Mouse (Mus musculus) forebrain, embryonic 12.5 days (tissue): Measurements from ENCODE around the gene Zfp706. TPM values are rescaled to one million over a fixed set of nuclear protein-coding genes. Genes with fewer than 3 reads are reported as not detected.

Experiments used
- ATAC-seq: fragments of 200-750 bp; cut with Nextera tagmentation; 2 replicates; pipeline ENCODE4 v1.8.0; 2017; ENCODE audit warnings: moderate TSS enrichment; ENCODE audit not compliant: low FRiP score
- H3K27ac ChIP-seq: fragments of 300-500 bp; sonication (generic); 2 replicates; pipeline ENCODE4 v1.5.1; 2016; ENCODE audit warnings: mild to moderate bottlenecking
- H3K27me3 ChIP-seq: fragments of 300-500 bp; sonication (generic); 2 replicates; pipeline ENCODE4 v1.6.1; 2016; ENCODE audit warnings: mild to moderate bottlenecking
- H3K36me3 ChIP-seq: fragments of 300-500 bp; sonication (generic); replicated peaks from 2 replicates; pipeline ENCODE4 v1.6.1; 2016; ENCODE audit warnings: mild to moderate bottlenecking
- H3K4me1 ChIP-seq: fragments of 300-500 bp; sonication (generic); 2 replicates; pipeline ENCODE4 v1.6.1; 2016
- H3K4me2 ChIP-seq: fragments of 300-500 bp; sonication (generic); 2 replicates; pipeline ENCODE4 v1.6.1; 2016; ENCODE audit warnings: mild to moderate bottlenecking, moderate library complexity
- H3K4me3 ChIP-seq: fragments of 300-500 bp; sonication (generic); replicated peaks from 2 replicates; pipeline ENCODE4 v1.5.1; 2016; ENCODE audit warnings: mild to moderate bottlenecking
- H3K9ac ChIP-seq: fragments of 300-500 bp; sonication (generic); 2 replicates; pipeline ENCODE4 v1.6.1; 2016; ENCODE audit warnings: mild to moderate bottlenecking
- H3K9me3 ChIP-seq: fragments of 300-500 bp; sonication (generic); 2 replicates; pipeline ENCODE4 v1.6.1; 2016
- WGBS: fragments of 180-500 bp; shearing (Covaris S2); methylation state at CpG from one replicate; pipeline ENCODE4 v1.1.7; 2016; 5-methylcytosine and 5-hydroxymethylcytosine counted together
- polyA plus RNA-seq: library from polyadenylated mRNA; unstranded; fragments of >200 nt; fragmentation: Nextera tagmentation; extraction: Ambion mirVana; gene quantifications from 2 replicates; pipeline ENCODE4 v1.2.1, GENCODE M21; 2016

Gene Zfp706
- polyA plus RNA-seq, result 463 and 489 TPM in 2 replicates

- H3K4me1 ChIP-seq, result peaks cover 32% of the 10 kb centered on the region
- H3K9me3 ChIP-seq, result no peaks in the 10 kb centered on the region
- peak within 1 kb of the TSS; percentile 97 for H3K9ac ChIP-seq
- H3K4me2 ChIP-seq, result peak within 1 kb of the TSS; percentile 68
- peak within 1 kb of the TSS; percentile 88 for H3K4me3 ChIP-seq
- WGBS, result under 1% methylated on average over 49 of the region's 79 CpGs
- peaks cover 11% of the 10 kb centered on the region for H3K36me3 ChIP-seq
- ATAC-seq, result peak; percentile 99
- peak within 1 kb of the TSS; percentile 95 for H3K27ac ChIP-seq
- H3K27me3 ChIP-seq, result no peaks in the 10 kb centered on the region
Measured at GRCm38 (mm10) chr15:37007233-37007958, at the start of gene Zfp706. Gene Zfp706 (minus strand): TSS chr15:37007773.

GRCm38 (mm10) chr15:37054582-37054981, 47.0 kb upstream of the Zfp706 start:
- Histone ChIP-seq H3K4me2 (no peak overlapping the region), H3K36me3 (no peaks in the 10 kb centered on the region), H3K4me1 (peaks cover 16% of the 10 kb centered on the region), H3K27ac (no peak overlapping the region), H3K27me3 (no peaks in the 10 kb centered on the region), H3K9me3 (peaks cover 4% of the 10 kb centered on the region; the same call in 1 of the 2 replicates), H3K4me3 (no peak overlapping the region), H3K9ac (no peak overlapping the region)
- 97% methylated on average over 5 of the region's 5 CpGs for WGBS
- ATAC-seq, result no peak

GRCm38 (mm10) chr15:37053085-37053762, 45.7 kb upstream of the Zfp706 start:
- no peaks in the 10 kb centered on the region for H3K36me3 ChIP-seq
- H3K9ac ChIP-seq, result no peak overlapping the region
- peak overlapping the region; percentile 69 for H3K27ac ChIP-seq
- 0 out of 2 replicates have a peak overlapping the region, but pooled peaks have one; percentile 8 for H3K4me2 ChIP-seq
- no peaks in the 10 kb centered on the region for H3K27me3 ChIP-seq
- peak; percentile 94 for ATAC-seq
- peaks cover 4% of the 10 kb centered on the region; the same call in 1 of the 2 replicates for H3K9me3 ChIP-seq
- H3K4me3 ChIP-seq, result no peak overlapping the region
- H3K4me1 ChIP-seq, result peaks cover 16% of the 10 kb centered on the region
- whole genome bisulfite sequencing, result 55% methylated on average over 8 of the region's 8 CpGs

- no peaks in the 10 kb centered on the region for H3K36me3 ChIP-seq
- 97% methylated on average over 4 of the region's 4 CpGs for WGBS
- H3K4me3 ChIP-seq, result no peak overlapping the region
- H3K4me2 ChIP-seq, result no peak overlapping the region
- no peak overlapping the region for H3K9ac ChIP-seq
- peaks cover 4% of the 10 kb centered on the region; the same call in 1 of the 2 replicates for H3K4me1 ChIP-seq
- H3K27me3 ChIP-seq, result no peaks in the 10 kb centered on the region
- no peaks in the 10 kb centered on the region for H3K9me3 ChIP-seq
- no peak for ATAC-seq
- H3K27ac ChIP-seq, result no peak overlapping the region
Measured at GRCm38 (mm10) chr15:37047403-37047802, 39.8 kb upstream of the Zfp706 start.

- 93% methylated on average over 10 of the region's 10 CpGs for WGBS
Measured at GRCm38 (mm10) chr15:37046586-37046985, 39.0 kb upstream of the Zfp706 start.

GRCm38 (mm10) chr15:37046131-37046530, 38.6 kb upstream of the Zfp706 start:
- WGBS, result 84% methylated on average over 7 of the region's 7 CpGs
- no peaks in the 10 kb centered on the region for H3K36me3 ChIP-seq
- no peaks in the 10 kb centered on the region for H3K27me3 ChIP-seq
- peaks cover 6% of the 10 kb centered on the region; the same call in 1 of the 2 replicates for H3K4me1 ChIP-seq
- no peak overlapping the region for H3K4me2 ChIP-seq
- H3K9me3 ChIP-seq, result no peaks in the 10 kb centered on the region
- no peak for ATAC-seq
- no peak overlapping the region for H3K4me3 ChIP-seq
- H3K9ac ChIP-seq, result no peak overlapping the region
- no peak overlapping the region for H3K27ac ChIP-seq

More at GRCm38 (mm10) chr15:37046586-37046985, 39.0 kb upstream of the Zfp706 start:
- H3K9ac ChIP-seq, result no peak overlapping the region
- no peaks in the 10 kb centered on the region for H3K9me3 ChIP-seq
- no peaks in the 10 kb centered on the region for H3K27me3 ChIP-seq
- H3K27ac ChIP-seq, result no peak overlapping the region
- no peak overlapping the region for H3K4me2 ChIP-seq
- H3K36me3 ChIP-seq, result no peaks in the 10 kb centered on the region
- peaks cover 6% of the 10 kb centered on the region; the same call in 1 of the 2 replicates for H3K4me1 ChIP-seq
- ATAC-seq, result no peak
- no peak overlapping the region for H3K4me3 ChIP-seq

GRCm38 (mm10) chr15:37045456-37045855, 37.9 kb upstream of the Zfp706 start:
- no peak; the same call in 1 of the 2 replicates for ATAC-seq
- Histone ChIP-seq H3K9me3 (no peaks in the 10 kb centered on the region), H3K4me1 (peaks cover 6% of the 10 kb centered on the region; the same call in 1 of the 2 replicates), H3K36me3 (no peaks in the 10 kb centered on the region), H3K4me3 (no peak overlapping the region), H3K27ac (no peak overlapping the region), H3K4me2 (no peak overlapping the region), H3K9ac (no peak overlapping the region), H3K27me3 (no peaks in the 10 kb centered on the region)
- 81% methylated on average over 12 of the region's 12 CpGs for WGBS

GRCm38 (mm10) chr15:37042559-37042958, 35.0 kb upstream of the Zfp706 start:
- Histone ChIP-seq H3K9me3 (no peaks in the 10 kb centered on the region), H3K27ac (peak overlapping the region; percentile 36; the same call in 1 of the 2 replicates), H3K4me2 (no peak overlapping the region), H3K4me1 (peaks cover 6% of the 10 kb centered on the region; the same call in 1 of the 2 replicates), H3K9ac (no peak overlapping the region), H3K27me3 (no peaks in the 10 kb centered on the region), H3K4me3 (no peak overlapping the region), H3K36me3 (no peaks in the 10 kb centered on the region)
- WGBS, result 49% methylated on average over 5 of the region's 5 CpGs
- ATAC-seq, result no peak

GRCm38 (mm10) chr15:37041214-37041613, 33.6 kb upstream of the Zfp706 start:
- Histone ChIP-seq H3K4me2 (no peak overlapping the region), H3K9ac (no peak overlapping the region), H3K4me3 (no peak overlapping the region), H3K4me1 (peaks cover 6% of the 10 kb centered on the region; the same call in 1 of the 2 replicates), H3K36me3 (no peaks in the 10 kb centered on the region), H3K27ac (no peak overlapping the region), H3K27me3 (no peaks in the 10 kb centered on the region), H3K9me3 (no peaks in the 10 kb centered on the region)
- no peak for ATAC-seq
- WGBS, result 91% methylated on average over 5 of the region's 5 CpGs

GRCm38 (mm10) chr15:37038666-37039065, 31.1 kb upstream of the Zfp706 start:
- Histone ChIP-seq H3K4me2 (no peak overlapping the region), H3K4me3 (no peak overlapping the region), H3K27ac (no peak overlapping the region), H3K36me3 (no peaks in the 10 kb centered on the region), H3K27me3 (no peaks in the 10 kb centered on the region), H3K9me3 (no peaks in the 10 kb centered on the region), H3K9ac (no peak overlapping the region), H3K4me1 (peaks cover 6% of the 10 kb centered on the region; the same call in 1 of the 2 replicates)
- WGBS, result 76% methylated on average over 1 of the region's 1 CpGs
- no peak for ATAC-seq

GRCm38 (mm10) chr15:37037704-37038103, 30.1 kb upstream of the Zfp706 start:
- Histone ChIP-seq H3K27me3 (no peaks in the 10 kb centered on the region), H3K4me2 (no peak overlapping the region), H3K4me1 (peaks cover 5% of the 10 kb centered on the region; the same call in 1 of the 2 replicates), H3K4me3 (no peak overlapping the region), H3K9me3 (no peaks in the 10 kb centered on the region), H3K27ac (no peak overlapping the region), H3K9ac (no peak overlapping the region), H3K36me3 (no peaks in the 10 kb centered on the region)
- 89% methylated on average over 3 of the region's 3 CpGs for WGBS
- ATAC-seq, result no peak

- no peaks in the 10 kb centered on the region for H3K9me3 ChIP-seq
- H3K27me3 ChIP-seq, result no peaks in the 10 kb centered on the region
- H3K4me1 ChIP-seq, result 0 out of 2 replicates have a peak, but pooled peaks cover under 1% of the 10 kb centered on the region
- H3K9ac ChIP-seq, result no peak overlapping the region
- H3K4me3 ChIP-seq, result no peak overlapping the region
- no peak overlapping the region for H3K4me2 ChIP-seq
- 0 out of 2 replicates have a peak overlapping the region, but pooled peaks have one; percentile 11 for H3K27ac ChIP-seq
- no peaks in the 10 kb centered on the region for H3K36me3 ChIP-seq
- no peak for ATAC-seq
- WGBS, result 69% methylated on average over 7 of the region's 7 CpGs
Measured at GRCm38 (mm10) chr15:37036481-37037156, 29.0 kb upstream of the Zfp706 start.
